Mouse (Mus musculus): Measurements from ENCODE around the gene Bcl2l1.

- TF ChIP-seq CTCF (IDR thresholded peaks at IDR 0.05; ENCODE audit: extremely low read depth, insufficient read depth, low read length) (no peak), POLR2A (IDR thresholded peaks at IDR 0.05; ENCODE audit: extremely low read depth, insufficient read depth, low read length) (no peak)
These were observed 45.8 kb downstream of the Bcl2l1 start for GRCm38 (mm10) chr2:152785446-152786350.
